Mouse (Mus musculus) Muller cell, postnatal 12 days (primary cell): Measurements from ENCODE around the gene Zfp334.

Source experiments
- DNase-seq: peaks from one replicate; pipeline ENCODE4 v3.0.0-alpha.2; 2015; ENCODE audit errors: inconsistent ontology term

Gene Zfp334

GRCm38 (mm10) chr2:165387844-165388495, at the start of gene Zfp334:
Gene Zfp334 (minus strand): TSS chr2:165388259.
- peak; percentile 94 for DNase-seq

DNA sequence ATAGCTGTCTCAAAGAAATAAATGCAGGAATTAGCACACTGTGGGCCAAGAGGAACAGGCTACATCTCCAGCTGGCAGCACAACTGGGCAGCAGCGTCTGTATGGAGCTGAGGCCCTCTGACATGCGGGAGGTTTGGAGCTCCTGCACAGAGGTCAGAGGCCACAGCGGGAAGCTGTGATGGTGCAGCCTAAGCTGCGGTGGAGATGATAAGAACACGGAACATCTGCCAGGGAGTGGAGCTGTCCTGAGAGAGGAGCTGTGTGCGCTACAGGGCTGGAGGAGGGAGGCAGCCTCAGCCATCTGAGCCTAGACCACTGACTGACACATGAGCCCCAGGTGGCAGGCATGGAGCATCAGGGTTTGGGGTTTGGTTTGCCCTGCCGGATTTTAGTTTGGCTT, 40.6 kb upstream of the Zfp334 start:
- DNase-seq = no peak

DNA sequence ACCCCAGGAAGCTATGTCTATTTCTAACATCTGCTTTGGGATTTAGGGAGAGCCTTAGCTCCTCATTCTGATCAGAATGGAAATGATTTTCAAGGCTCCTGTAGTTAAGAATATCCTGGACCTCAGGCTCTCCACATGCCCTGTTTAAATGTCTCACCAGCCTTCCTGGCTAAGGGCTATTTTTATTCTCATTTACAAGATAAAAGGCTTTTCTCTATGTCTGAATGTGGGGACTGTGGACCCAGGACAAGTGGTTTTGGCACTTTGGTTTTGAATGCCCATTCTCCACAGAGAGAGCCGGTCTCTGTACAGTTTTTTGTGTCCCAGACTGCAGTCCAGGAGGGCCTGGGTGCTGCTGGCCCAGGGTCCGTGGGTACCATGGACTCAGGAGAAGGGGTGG, 32.1 kb upstream of the Zfp334 start:
- DNase-seq = no peak

DNA sequence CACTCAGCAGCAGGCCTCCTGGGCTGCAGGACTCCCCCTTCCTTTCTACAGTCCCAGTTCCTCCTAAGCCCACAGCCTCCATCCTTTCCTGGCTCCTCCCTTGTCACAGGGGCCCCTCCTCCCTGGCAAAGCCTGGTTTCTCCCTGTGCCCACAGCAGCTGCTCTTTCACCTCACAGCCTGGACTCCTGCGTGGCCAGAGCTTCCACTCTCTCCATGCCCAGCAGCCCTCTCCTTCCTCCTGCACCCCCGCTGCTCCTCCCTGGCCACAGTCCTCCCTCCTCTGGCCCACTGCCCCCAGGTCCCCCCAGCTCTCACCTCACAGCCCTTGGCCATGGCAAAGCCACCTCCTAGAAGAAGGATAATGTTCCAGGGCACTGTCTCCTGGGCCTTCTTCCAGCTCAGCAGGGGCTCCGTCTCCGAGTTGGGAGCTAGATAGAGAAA, 31.6 kb upstream of the Zfp334 start:
- DNase-seq = no peak

GRCm38 (mm10) chr2:165418577-165418976, 30.5 kb upstream of the Zfp334 start:
- DNase-seq = no peak

DNA sequence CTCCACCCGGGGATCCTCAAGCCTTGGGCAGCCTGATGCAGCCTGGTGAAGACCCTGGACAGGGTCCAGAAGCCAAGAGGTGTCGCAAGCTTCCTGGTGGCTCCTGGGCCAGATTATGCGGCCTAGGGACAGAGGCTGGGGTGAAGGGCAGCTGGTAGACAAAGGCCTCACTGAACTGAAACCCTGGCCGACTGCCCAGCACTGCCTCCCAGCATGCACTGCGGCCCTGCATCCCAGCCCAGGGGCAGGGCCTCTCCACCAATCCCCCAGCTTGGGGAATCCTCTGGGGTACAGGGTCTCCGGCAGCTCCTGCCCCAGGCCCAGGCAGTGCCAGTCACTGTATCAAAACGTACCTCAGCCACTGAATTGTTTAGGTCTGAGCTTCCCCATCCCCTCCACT, 29.2 kb upstream of the Zfp334 start:
- peak; percentile 66 for DNase-seq

DNA sequence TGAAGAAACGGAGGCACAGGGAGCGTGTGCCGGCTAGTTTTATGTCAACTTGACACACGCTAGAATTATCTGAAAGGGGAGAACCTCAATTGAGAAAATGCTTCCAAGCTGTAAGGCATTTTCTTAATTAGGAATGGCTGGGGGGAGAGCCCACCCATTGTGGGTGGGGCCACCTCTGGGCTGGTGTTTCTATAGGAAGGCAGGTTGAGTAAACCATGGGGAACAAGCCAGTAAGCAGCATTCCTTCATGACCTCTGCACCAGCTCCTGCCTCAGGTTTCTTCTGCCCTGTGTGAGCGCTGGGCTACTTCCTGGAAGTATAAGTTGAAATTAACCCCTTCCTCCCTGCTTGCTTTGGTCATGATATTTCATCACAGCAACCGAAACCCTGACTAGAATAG, 27.7 kb upstream of the Zfp334 start:
- no peak for DNase-seq

GRCm38 (mm10) chr2:165415141-165415721, 27.2 kb upstream of the Zfp334 start:
- DNase-seq = no peak

GRCm38 (mm10) chr2:165414321-165414720, 26.3 kb upstream of the Zfp334 start:
- no peak for DNase-seq

- DNase-seq = no peak
These were observed 25.8 kb upstream of the Zfp334 start for GRCm38 (mm10) chr2:165413884-165414283.

DNA sequence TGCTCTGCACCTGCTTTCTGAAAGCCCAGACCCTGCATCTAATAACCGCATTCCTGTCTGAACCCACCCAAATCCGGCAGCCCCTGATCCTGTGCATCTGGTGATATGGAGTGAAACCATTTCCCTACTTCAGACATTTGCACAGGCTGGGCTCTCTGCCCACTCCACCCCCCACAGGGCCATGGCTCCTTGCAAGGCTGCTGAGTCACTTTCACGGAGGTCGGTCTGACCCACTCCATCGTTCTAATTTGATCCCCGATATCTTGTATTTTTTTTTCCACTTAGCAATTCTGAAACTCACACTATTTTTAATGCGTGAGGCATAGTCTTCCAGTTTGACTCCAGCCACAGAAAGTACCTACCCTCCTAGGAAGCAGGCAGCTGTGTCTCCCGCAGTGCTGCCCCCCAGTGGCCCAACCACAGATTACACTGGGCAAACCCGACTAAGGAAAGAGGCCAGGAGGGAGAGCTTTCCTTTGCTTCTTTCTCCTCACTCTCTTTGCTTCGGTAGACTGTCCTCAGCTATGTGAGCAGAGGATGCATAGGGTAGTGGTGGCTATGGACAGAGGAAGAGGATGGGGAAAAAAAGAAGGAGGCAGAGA, 19.7 kb upstream of the Zfp334 start:
- DNase-seq = peak; percentile 43

GRCm38 (mm10) chr2:165405351-165405750, 17.3 kb upstream of the Zfp334 start:
- DNase-seq = peak; percentile 81

DNA sequence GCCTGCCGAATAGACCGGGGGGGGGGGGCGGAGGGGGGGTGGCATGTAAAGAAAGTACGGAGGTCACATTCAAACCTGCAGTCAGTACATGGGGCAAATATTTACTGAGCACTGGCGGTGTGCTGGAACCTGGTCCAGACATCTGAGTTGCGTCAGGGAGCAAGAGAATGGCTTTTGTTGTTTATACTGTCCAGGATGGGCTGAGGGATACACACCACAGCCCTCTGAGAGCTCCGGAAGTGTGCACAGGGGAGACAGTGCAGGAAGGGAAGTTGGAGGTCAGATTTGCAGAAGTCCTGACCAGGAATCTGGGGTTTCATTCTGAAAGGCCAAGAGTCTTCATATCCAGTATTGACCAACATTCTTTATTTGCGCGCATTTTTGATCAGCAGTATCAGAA, 16.9 kb upstream of the Zfp334 start:
- DNase-seq = no peak

DNA sequence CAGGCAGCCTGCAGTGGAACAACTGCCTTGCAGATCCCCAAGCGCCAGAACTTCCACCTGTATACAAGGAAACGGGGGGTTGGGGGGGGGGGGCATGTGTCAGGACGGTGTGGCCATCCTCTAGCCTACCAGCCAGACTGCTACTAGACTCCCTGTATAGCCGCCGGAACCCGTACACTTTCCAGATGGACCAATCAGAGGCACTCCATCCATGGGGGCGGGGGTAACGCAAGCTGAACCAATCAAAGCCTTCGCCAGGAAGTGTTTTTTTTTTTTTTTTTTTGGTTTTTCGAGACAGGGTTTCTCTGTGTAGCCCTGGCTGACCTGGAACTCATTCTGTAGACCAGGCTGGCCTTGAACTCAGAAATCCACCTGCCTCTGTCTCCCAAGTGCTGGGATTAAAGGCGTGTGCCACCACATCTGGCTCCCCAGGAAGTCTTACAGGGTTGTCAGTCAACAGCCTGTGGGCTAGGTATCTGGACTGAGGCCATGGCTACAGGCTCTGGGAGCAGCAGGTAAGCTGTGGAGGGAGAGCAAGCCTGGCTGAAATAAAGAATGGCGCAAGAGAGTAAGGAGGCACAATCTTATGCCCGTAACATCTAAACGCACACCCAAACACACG, 10.2 kb upstream of the Zfp334 start:
- no peak for DNase-seq

DNA sequence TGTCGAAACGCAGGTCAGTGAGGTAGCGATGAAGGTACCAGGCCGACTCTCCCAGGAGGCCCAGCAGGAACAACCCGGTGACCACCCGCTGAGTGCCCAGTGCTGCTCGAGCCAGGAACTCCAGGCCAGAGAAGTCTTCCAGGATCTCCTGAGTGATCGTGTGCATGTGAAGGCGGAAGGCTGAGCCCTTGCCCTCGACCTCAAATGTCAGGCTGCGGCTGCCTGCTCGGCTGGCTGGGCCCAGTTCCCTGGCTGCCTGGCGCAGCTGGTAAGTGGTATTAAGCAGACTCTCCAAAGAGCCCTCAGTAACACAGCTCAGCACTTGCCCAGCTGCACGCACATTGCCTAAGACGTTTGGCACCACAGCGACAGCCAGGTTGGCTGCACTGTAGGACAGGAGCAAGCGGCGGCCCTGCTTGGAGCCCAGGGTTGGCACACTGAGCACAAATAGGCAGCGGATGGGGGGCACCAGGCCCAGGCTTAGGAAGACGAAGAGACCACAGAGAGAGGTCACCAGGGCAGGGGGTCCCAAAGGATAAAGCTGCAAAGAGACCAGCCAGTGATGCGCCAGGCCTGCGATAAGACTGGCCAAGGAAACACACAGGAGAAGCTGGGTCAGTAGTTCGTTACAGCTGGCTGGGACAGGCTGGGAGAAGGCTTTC, 9.6 kb upstream of the Zfp334 start:
- DNase-seq = no peak

DNA sequence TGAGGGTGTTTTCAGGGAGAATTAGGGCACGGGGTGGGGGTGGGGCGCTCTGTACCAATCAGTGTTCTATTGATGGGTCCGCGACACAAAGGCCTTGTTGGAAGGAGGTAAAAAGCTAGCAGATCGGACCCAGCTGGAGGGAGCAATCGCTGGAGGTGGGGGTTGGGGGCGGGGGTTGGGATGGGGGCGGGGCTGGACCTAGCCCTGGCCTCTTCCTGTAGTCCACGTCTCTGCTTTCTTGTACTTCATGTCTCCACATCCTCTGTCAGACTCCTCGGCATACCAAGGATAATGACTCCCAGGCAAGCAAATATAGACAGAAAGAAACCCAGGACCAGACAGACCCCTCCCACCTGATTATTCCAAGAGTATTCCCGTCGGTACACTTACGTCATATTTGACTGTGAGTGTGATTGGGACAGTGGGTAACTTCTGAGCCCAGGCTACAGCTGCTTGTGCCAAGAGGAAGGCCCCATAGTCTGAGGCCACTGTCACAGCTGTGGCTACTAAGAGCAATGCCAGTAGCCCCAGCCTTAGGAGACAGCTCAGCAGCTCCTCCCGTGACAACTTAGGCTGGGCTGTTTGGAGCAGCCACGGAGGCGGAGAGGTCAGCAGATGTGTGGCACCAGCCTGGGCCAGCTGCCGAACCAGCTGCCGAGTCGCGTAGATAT, 8.9 kb upstream of the Zfp334 start:
- DNase-seq = no peak

- no peak for DNase-seq
These were observed 4.1 kb upstream of the Zfp334 start for GRCm38 (mm10) chr2:165392156-165392555.

GRCm38 (mm10) chr2:165391561-165391960, 3.5 kb upstream of the Zfp334 start:
- peak; percentile 44 for DNase-seq

- no peak for DNase-seq
These were observed 1.4 kb upstream of the Zfp334 start for GRCm38 (mm10) chr2:165389299-165389952.

DNA sequence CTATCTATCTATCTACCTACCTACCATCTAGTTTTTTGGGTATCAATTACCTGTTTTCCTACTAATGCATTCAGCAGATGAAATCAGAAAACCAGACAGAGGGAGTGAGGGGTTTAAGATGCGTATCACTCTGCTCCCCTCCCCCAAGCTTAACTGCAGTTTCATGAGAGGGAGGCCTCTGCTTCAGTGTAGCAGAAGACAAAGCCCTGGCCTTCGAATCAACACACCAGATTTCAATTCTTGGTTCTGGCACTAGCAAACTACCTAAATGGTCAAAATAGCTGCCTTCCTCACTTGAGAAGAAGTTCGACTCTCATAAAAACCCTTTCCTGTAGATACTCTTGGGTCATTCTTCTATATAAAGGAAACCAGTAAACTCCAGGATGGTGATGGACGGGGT, 689 bp downstream of the Zfp334 start:
- no peak for DNase-seq

DNA sequence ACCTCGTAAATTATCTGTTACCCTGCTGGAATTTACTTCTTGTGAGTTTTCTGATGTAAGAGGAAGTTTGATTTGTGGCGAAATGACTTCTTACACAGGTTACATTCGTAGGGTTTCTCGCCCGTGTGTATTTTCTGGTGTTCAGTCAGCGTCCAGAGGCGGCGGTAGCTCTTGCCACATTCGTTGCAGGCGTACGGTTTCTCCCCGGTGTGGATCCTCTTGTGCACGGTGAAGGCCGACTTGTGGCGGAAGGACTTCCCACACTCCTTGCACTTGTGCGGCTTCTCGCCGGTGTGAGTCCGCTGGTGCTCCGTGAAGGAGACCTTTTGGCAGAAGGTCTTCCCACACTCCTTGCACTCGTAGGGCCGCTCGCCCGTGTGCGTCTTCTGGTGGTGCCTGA, 8.0 kb downstream of the Zfp334 start:
- DNase-seq = no peak
